Mouse (Mus musculus) G1E-ER4 (cell line): ENCODE data around the gene Card10. TPM values are rescaled to one million over a fixed set of nuclear protein-coding genes. Genes with fewer than 3 reads are reported as not detected.

Source experiments
- GATA1 ChIP-seq: IDR thresholded peaks from one replicate; pipeline ENCODE4 v1.8.0; 2012; ENCODE audit warnings: low read length, inconsistent platforms
- polyA plus RNA-seq: library from polyadenylated mRNA; stranded (reverse); fragments of >175 nt; gene quantifications from 2 replicates; pipeline ENCODE4 v1.2.3, GENCODE M21; 2012

Card10 gene
- polyA plus RNA-seq, 1 experiment, result not detected

DNA sequence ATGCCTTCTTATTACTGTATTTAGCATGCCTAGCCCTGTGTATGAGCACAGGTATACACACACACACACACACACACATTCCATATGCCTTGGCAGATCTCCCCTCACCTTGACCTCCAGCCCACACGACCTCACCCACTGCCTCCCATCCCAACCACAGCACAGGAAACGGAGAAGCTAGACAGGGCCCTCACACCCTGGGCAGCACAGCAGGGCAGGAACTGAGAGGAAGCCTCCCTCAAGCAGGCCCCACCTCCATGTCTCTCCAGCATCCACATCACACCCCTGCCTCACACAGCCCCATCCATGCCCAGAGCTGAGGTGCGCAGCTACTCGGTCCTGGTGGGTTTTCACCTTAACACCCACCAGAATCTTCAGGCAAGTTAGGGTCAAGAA lies 30.5 kb downstream of the Card10 start:
- no peak for TF ChIP-seq GATA1

DNA sequence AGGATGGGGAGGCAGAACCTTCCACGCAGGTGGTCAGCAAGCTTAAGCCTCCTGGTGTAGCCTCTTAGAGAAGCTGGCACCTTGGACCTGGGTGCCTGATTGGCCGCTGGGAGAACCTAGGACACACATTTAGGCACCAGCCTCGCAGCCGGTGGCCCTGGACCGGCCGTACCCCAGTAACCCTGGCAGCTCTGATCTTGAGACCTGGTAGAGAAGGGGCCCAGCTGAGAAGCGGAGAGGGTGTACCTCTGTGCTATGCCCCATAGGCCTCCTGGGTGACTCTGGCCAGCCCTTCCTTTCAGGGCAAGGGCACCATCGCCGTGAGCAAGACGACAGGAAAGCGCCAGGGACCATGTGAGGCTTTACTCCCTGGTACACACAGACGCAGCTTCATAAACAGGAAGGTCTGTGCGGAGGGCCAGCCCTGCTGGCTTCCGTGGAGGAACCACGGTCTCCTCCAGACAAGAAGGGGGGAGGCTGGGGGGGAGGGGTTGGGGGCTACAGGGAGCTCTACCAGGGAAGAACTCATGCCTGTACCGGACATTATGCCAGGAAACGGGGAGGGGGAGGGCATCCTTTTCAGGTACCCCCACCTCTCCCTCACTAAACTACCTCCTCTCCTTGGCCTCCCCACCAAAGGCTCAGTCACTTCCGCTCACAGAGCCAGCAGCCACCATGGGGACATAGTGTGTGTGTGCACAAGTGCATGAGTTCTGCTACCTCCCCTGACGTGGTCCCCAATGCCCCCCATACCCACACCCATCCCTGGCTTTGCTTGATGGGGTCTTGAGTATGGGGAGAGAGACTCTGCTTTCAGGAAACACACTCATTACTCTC lies 31.1 kb downstream of the Card10 start:
- TF ChIP-seq GATA1, result no peak

DNA sequence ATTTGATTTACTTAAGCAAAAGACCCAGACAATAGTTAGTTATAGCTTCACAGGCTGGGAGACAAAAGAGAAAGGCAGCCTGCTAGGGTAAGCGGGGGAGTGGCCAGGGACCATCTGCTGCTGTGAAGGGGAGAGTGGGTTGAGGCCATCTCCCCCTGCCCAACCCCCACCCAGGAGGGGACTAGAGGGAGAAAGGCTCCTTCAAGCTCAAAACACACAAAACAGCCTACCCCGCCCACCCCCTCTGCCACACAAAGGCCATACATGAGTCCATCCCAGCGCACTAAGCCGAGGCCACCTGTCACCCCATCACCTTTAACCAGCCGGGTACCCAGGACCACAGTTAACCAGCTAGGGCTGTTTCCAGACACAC lies 31.9 kb downstream of the Card10 start:
- TF ChIP-seq GATA1, result no peak

DNA sequence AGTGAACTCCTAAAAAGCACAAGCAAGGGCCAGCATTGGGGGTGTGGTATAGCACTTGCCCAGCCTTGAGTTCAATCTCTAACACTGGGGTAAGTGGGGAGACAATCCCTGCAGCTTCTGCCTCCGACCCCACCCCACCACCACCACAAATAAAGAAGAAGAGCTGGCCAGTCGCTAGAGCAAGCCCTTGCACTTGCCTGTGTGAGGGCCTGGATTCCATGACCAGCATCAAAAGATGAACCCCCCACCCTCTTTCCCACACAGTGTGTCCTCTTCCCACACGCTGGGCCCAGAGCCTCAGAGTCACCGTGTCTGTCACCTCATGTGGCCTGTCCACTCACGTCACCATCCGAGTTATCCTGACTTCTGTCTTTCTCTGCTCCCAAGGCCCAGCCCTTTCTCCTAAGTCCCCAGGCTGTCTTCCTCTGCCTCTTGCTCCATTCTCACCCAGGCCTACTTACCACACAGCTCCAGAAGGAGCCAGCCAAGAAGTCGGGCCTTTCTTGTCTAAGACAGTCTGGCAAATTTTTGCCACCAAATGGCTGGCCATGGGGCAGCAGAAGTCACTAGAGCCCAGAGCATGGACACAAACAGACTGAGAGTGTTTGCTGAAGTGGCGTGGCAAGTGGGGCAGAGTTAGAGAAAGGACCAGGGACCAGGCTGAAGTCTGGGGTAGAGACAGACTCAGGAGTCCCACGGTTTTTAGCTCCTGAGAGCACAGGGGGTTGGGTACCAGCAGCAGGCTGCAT lies 32.4 kb downstream of the Card10 start:
- no peak for TF ChIP-seq GATA1

DNA sequence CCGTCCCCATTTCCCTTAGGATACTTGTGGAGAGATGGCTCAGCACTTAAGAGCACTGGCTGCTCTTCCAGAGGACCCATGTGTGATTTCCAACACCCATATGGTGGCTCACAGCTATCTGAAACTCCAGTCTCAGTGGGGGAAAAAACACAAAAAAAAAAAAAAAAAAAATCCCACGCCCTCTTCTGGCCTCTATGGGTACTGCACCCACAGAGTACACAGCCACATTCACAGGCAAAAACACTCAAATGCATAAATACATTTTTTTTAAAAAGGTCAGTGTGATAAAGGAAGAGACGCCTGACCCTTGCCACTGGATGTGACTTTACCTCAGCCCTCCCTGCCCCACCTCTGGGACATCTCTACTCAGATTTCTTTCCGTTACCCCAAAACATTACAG lies 33.8 kb downstream of the Card10 start:
- TF ChIP-seq GATA1, result no peak

DNA sequence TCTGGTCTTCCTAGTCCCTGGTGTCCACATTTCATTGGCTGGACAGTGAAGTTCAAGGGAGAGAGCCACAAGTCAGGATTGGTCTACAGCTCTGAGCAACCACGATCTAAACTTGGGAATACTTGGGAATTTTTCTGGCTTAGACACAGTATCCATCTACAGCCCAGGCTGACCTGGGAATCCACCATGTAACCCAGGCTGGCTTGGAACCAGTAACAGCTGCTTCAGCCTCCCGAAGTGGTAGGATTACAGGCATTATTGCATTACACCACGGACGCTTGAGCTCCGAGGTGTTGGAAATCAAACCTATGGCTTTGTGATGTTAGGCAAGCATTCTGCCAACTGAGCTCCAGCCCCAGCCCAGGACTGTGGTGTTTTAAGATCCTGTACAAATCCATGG lies 39.1 kb downstream of the Card10 start:
- TF ChIP-seq GATA1, result no peak

DNA sequence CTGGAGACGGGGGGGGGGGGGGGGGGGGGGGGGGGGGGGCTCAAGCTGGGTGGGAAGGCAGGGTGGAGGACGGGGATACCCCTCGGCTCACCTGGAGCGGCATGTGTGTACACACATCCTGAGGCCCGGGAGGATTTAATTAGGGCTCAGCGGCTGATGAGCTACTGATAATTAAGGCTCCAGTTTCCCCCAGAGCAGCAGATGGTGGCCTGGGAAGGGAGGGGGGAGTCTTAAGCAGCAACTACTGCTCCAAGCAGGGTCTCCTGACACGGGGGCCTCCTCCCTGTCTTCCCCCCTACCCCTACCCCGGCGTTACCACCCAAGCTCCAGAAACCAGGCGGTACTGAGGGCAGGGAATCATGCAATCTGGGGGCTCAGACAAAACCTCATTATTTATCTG lies 39.6 kb downstream of the Card10 start:
- no peak for TF ChIP-seq GATA1

DNA sequence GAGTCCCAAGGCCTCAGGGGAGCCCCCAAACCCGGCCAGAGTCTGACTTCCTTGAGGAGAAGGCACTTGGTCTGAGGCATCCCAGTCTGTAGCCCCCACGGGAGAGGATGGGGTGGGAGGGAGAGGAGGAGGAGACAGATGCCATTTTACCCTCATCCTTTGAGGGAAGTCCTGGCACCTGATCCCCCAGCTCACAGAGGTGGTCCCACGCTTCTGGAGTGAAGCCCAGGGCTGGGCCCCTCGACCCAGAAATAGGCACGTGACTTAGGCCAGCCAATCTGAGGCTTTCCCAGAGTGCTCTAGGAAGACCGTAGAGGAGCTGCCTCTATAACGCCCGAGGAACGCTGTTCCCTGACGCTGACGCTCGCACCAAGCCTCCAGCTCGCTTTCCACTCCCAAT lies 41.7 kb downstream of the Card10 start:
- no peak for TF ChIP-seq GATA1

DNA sequence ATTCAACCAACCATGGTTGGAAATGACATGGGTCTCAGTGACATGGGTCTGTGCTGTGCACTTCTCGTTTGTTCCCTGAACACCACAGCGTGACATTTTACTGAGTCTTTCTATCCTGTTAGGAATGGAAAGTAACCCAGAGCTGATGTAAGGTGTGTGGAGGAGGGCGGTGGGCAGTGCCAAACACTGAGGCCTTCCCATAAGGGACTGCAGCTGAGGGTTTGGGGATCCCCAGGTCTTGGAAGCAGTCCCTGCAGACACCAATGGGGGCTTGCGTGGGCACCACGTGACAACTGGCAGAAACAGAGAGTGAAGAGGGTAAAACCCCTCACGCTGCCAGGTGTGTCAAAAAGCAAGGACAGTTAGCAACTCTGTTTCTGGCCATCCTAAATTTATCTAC lies 44.7 kb downstream of the Card10 start:
- TF ChIP-seq GATA1, result no peak

DNA sequence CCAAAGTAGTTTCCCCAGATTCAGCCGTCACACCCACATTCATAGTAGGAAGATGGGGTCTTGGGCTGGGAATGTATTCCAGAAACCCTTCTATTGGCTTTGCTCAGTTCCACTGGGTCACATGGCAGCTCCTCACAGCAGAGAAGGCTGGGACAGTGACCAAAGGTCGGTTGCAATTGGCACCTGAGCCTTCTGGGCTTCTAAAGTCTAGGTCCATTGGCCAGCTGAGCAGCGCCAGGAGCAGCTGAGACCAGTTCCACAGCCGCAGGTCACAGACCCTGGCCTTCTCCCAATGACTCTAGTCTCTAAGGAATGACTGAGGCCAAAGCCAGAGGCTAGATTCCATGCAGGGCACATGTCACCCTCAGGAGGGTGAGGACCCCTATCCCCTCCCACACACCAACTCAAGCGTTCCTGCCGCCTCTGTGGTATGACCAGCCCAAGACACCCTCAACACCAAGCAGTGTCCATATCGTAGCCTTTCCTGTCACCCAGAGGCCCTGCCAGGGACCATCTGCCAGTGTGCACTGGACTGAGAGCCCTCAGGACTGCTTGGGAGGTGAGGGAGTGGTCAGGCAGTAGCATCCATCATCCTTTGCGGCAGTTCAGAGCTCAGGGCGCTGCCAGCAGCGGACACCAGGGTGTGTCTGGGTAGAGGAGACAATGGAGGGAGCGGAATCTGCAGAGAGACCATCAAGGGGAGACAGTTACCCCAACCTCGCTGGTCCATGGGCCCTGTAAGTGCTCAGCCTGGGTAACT lies 46.7 kb downstream of the Card10 start:
- no peak for TF ChIP-seq GATA1

DNA sequence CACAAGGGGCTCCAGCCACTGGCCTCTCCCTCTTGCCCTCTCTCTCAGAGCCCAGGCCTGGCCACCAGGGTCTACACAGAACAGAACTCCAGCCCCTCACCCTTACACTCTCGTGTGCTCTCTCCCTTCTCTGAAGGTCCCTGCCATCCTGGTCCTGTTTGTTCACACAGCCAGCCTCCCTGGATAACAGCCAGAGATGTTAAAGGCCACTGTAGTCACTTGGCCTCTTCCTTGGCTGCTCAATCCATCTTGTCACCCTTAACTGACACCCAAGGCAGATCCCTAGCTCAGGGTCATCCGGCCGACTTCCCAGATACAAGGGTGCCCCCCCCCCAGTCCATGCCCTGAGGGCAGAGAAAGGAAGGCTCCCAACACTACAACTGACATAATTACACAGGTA lies 47.6 kb downstream of the Card10 start:
- TF ChIP-seq GATA1, result no peak

DNA sequence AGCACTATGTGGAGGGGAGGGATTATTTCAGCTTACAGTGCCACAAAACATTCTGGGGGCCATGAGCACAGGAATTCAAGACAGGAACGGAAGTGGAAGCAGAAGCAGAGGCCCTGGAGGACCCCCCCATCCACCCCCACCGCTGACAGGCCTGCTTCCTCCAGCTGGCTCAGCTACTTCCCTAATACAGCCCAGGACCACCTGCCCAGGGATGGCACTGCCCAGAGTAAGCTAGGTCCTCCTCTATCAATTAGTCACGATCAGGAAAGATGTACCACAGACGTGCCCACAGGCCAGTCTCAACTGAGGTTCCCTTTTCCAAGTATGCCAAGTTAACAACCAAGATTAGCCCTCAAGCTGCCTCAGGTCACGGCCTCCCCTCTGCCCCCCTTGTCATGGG lies 48.7 kb downstream of the Card10 start:
- no peak for TF ChIP-seq GATA1

DNA sequence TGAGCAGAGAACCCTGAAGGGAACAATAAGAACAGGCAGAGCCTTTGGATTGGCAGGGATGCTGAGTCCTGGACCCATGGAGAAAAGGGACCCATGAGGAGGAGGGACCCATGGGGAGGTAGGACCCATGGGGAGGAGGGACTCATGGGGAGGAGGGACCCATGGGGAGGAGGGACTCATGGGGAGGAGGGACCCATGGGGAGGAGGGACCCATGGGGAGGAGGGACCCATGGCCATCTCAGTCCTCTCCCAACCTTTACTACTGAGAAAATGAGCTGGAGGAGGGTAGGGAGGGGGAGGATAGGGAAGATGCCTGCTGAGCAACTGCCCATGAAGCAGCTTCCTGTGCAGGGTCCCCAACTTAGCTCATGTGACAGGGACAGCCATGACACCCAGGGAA lies 49.9 kb downstream of the Card10 start:
- no peak for TF ChIP-seq GATA1

DNA sequence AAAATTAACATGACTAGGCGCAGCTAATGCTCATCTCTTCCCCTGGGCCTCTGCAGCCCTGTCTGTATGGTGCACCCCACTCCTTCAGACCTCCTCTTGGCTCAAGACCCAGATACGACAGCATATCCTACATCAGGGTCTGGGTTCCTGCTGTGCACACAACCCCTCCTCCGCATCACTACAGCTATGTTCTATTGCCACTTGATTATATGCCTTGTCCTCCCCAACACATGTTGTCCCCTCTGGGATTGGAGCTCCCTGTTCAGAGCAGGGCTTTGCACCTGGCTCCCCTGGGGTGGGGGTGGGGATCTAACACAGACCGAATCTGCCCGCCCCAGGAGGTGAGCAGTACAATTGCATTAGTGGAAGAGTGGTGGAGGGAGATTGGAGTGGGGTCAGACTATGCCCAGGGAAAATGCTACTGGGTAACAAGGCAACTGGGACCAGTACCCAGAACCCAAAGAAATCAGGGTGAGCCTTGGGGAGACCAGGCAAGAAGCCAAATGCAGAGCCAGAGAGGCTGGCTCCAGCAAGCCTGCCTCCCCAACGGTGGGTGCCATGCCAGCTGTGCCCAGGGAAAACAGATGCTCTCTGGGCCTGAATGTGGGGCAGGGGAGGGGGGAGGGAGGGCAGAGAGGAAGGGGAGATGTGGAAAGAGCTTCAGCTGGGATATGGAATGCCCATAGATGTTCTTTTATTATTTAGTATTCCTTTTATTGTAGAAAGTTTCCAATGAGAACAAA lies 52.1 kb downstream of the Card10 start:
- no peak for TF ChIP-seq GATA1

DNA sequence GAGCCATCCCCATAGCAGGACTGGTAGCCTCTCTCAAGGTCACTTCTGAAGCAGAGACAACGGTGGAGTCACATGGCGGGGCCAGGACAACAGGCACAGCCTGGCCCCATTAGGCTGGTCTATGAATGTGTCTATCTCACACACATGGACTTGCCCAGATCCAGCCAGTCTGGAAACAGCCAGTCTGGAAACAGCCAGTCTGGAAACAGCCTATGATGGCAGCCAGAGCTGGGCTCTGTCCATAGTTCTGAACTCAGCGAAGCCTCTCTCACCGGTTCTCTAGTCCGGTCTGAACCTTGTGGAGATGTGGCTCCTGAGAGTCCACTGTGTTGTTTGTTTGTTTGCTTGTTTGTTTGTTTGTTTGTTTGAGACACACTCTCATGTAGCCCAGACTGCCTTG lies 53.0 kb downstream of the Card10 start:
- no peak for TF ChIP-seq GATA1

DNA sequence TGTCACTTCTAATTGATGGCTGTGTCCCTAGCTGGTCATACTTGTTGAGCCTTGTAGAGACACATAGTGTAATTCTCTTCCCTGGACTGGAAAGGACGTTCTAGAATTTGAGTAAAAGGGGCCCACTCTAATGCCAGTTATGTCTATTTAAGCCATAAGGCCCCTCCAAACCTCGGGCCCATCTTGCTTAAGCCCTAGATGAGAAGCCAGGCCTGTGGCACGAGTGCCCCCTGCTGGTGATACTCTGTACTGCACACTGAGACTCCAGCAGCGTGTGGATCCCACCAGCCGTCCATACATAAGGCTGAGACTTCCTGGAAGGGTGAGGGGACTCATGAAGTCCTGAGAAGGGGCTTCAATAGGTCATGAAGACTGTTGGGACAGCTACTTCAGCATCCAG lies 58.6 kb downstream of the Card10 start:
- TF ChIP-seq GATA1, result no peak
